Mouse (Mus musculus) NIH3T3 (cell line): ENCODE results near the gene Rpp38.

Experiments
- DNase-seq: peaks from one replicate; pipeline ENCODE4 v3.0.0-alpha.2; 2012; ENCODE audit warnings: low read depth

Gene Rpp38

GRCm38 (mm10) chr2:3332484-3333242, at the start of gene Rpp38:
Gene Rpp38, minus strand, starts transcription at chr2:3332643.
- peak; percentile 99 for DNase-seq

GRCm38 (mm10) chr2:3365127-3365526, 32.7 kb upstream of the Rpp38 start:
- no peak for DNase-seq

GRCm38 (mm10) chr2:3361067-3361466, 28.6 kb upstream of the Rpp38 start:
- no peak for DNase-seq

DNA sequence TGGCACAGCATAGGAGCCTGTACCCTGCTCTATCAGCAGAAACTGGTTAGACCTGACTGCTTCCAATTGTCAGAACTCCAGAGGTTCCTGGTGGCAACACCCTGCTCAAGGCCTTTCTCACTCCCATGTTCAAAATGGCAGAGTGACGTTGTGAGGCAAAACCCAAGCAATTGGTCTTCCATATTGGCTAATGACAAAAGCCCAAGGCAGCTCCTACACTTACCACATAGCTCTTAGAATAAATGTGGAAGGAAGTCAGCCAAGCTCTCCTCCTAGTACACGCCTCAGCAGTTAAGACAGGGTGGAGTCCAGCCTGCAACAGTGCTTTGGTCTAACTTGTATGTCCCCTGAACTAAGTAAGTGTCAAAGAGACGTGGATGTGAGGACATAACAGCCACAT, 25.4 kb upstream of the Rpp38 start:
- DNase-seq, result no peak

DNA sequence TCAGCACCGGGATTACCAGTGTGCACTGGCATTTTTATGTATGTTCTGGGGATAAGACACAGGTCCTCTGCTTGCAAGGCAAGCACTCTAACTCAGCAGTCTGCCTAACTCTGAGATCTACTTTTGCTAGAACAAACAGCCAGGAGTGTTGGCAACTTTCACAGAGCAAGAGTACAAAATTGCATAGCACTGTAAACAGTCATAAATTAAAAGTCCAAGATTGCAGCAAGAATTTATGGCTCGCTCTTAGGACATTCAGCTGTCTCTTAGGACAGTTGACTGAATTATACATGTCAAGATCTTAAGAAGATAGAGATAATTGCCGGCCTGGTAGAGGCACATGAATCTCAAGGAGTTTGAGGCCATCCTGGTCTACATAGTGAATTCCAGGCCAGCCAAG, 23.9 kb upstream of the Rpp38 start:
- no peak for DNase-seq

DNA sequence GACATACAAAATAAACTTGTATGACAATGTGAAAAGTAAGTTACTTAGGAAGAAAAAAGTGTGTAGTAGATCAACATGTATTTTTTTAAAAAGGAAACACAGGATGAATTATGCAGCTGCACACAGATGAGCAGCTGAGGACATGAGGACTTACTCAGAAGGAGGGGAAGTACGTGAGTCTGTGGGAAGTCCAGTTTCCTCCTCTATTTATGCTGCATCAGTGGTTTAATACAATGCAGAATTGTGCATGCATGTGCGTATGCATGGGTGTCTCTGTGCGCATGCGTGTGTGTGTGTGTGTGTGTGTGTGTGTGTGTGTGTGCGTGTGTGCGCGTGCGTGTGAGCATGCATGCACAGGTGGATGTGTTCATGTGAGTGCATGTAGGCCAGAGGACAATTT, 23.4 kb upstream of the Rpp38 start:
- DNase-seq, result no peak

- DNase-seq, result no peak
These were observed 20.7 kb upstream of the Rpp38 start for GRCm38 (mm10) chr2:3353160-3353559.

GRCm38 (mm10) chr2:3348919-3349318, 16.5 kb upstream of the Rpp38 start:
- peak; percentile 80 for DNase-seq

- DNase-seq, result no peak
These were observed 16.0 kb upstream of the Rpp38 start for GRCm38 (mm10) chr2:3348422-3348821.

GRCm38 (mm10) chr2:3335611-3336301, 3.3 kb upstream of the Rpp38 start, which contains the start of gene Acbd7:
Gene Acbd7, plus strand, starts transcription at chr2:3336168.
- DNase-seq, result no peak

GRCm38 (mm10) chr2:3333761-3334160, 1.3 kb upstream of the Rpp38 start:
- DNase-seq, result no peak

GRCm38 (mm10) chr2:3332056-3332455, 387 bp downstream of the Rpp38 start:
- DNase-seq, result no peak

DNA sequence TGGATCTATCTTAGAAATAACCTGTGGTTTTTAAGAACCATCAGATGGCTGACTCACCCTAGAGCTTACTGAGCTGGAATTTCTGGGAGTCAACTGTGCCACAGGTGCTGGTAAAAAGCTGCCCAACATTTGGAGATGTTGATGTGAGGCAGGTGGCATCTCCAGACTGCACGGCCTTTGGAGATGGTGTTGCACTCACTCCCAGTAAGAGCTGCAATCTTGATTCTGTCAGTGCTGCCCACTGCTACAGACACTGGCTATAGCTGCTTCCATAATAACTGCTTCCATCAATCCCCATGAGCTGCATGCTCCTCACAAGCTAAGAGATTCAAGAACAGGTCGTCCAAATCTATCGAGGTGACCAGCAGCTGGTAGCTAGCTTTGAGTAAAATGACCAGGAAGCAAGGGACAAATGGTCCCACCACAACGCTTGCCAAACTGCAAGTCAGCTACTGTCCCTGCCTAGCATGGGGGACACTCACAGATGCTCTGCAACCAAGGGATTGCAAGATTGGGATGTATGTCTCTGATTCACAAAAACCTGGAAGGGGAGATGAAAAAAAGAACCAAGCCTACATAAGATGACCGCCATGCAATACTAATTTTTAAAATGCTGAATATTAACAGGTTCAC, 1.3 kb downstream of the Rpp38 start:
- no peak for DNase-seq

GRCm38 (mm10) chr2:3327351-3327750, 5.1 kb downstream of the Rpp38 start:
- peak; percentile 82 for DNase-seq

GRCm38 (mm10) chr2:3326547-3326946, 5.9 kb downstream of the Rpp38 start:
- no peak for DNase-seq

DNA sequence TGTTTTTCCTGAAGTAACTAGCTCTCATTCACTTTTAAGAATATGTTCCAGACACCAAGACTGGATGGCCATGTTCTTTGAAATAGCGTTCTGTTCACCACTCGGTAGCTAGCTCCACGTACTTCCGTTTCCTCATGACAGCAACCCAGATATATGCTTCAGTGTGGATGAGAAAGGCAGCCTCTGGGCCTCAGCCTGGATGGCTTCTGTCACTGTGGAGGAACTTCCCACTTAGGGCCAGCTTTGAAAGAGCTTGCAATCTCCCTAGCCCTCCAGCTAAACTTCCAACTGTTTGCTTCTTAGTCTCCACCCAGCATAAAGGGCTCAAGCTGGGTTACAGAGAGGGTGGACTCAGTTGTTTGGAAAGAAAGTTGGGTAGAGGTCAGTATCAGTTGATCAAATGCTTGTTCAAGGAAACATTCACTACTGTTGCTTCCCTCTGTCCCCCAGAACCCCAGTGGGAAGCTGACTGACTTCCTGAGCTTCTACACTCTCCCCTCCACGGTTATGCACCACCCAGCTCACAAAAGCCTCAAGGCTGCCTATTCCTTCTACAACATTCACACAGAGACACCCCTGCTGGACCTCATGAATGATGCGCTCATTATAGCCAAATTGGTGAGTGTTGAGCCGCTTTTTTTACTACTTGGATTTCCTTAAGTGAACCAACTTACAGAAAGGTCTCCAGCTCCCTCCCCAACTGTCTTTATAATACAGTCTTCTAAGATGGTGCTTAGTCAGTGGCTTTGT, 7.9 kb downstream of the Rpp38 start:
- DNase-seq, result no peak

DNA sequence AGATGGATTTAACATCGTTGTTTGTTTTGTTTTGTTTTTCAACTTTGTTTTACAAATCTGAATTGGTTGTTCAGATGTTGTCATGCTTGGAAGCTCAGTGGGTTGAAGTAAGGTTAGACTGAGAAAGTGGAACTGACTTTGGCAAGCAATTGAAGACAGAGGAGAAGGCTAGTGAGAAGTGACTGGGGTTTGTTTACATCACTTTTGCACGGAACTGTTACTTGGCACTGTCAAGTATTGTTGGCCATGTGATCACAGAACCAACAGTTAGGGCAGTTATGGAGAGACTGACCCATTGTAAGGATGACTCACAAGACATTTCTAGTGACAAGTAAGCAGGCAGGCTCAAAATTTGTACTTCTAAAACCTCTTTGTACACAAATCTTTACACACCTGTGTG, 9.3 kb downstream of the Rpp38 start:
- DNase-seq, result no peak

DNA sequence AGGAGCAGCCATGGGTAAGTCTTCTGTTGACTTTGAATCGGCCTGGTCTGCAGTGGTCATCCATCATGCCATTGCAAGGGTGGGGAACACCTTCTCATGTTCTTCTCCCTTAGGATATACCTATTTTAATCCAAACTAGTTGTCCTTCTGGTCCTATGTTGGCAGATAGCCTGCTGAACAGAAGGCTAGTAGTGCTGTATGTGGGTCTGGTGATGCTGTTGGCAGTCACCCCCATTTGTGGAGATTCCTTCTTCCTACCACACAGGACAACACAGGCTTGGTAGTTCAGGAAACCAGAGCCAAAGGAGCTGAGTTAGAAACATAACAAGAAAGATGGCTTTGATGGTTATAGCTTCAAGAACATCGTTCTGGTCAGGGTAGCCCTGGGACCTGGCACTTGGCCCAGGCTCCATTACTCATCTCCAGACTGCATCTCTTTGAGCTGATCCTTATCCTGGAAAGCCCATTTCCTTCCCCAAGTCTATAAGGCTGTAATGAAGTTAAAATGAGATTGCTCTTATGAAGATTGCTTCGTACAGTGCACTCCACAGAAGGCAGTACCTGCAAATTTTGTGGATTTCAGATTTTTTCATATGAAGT, 26.9 kb downstream of the Rpp38 start:
- DNase-seq, result peak; percentile 88

DNA sequence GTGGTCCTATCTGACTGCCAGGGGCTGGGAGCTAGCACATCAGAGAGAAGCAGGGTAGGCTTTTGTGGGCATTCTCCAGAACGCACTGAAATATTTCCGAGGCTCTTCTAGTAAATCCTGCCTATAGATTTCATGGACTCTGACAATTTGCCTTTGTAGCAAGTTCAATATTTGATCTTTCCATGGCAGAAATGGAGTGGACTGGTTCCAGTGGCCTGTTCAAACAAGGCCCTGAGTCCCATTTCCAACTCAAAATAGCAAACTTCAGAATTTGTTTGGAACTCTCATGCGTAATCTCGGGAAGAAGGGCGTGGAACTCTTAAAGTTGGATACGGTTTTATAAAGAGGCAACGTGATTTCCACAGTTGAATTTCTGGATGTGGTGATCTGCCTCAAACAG, 36.6 kb downstream of the Rpp38 start:
- no peak for DNase-seq

- no peak for DNase-seq
These were observed 40.3 kb downstream of the Rpp38 start for GRCm38 (mm10) chr2:3292170-3292569.

GRCm38 (mm10) chr2:3289581-3289980, 42.9 kb downstream of the Rpp38 start:
- DNase-seq, result no peak

DNA sequence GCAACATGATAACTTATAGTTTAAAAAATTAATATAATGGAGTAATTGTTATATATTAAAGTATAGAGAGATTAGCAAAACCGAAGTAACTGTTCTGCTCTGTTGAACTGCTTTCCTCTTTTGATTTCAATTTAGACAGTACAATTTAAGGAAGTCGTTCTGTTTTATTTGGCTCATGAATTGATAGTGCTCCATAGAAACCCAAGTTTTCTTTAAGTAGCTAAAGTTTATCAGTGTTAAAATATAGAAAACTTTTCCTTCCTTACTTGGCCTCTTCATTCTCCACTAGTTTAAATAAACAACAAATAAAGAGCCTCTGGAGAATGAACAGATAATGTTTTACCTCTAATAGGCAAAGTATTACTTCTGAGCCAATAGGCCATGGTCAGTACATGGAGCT, 46.2 kb downstream of the Rpp38 start:
- no peak for DNase-seq
